Mouse (Mus musculus) cerebellum, adult (tissue): ENCODE measurements around the gene Lmcd1.
A peak's percentile ranks its signal among the peaks of the same experiment; 100 is the strongest.
"Not testable (repeated sequence)": the region's sequence is repeated elsewhere in the genome, so short reads cannot be mapped to it uniquely, and the experiment has no call there.

Experiments used
- ATAC-seq: cut with Nextera tagmentation; 2 replicates; pipeline ENCODE4 v1.9.2; 2017; ENCODE audit warnings: mild to moderate bottlenecking, moderate library complexity, mixed read lengths; ENCODE audit not compliant: insufficient number of reproducible peaks, low FRiP score, low TSS enrichment

Lmcd1 gene

DNA sequence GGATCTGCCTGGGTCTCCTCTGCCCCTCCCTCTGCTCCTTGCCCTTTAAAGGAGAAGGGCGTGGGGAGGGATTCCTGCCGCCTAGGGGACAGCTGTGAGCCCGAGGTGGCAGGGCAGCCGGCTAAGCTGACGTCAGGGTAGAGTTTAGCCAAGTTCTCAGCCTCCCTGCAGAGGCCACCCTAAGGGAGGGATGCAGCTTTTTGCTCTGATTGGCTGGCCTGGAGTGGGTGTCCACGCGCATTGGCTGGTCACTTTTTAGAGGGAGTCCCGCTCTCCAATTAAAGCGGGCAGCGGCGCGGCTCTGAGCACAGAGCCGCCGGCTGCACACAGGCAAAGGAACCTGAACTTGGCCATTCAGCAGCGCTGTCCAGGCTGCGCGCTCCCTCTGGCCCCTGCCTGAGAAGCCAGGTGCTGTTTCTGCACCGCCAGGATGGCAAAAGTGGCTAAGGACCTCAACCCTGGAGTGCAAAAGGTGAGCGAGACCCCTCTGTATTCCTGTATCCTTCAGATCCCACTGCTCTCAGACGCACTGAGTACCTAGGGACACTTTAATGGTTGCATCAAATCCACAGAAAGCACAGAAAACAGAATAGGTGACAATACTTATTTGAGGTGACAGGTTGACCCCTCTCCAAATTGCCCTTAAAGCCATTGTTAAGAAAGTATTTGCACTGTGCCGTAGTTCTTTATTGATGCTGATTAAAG, at the start of gene Lmcd1:
Lmcd1 (plus strand) TSS at position 258 of the 705 bp plus-strand sequence.
- ATAC-seq: peak; percentile 78

- no peak for ATAC-seq
These were observed 49.5 kb upstream of the Lmcd1 start for GRCm38 (mm10) chr6:112223877-112224632.

- no peak for ATAC-seq
These were observed 36.8 kb upstream of the Lmcd1 start for GRCm38 (mm10) chr6:112236775-112237174.

- no peak for ATAC-seq
These were observed 31.3 kb upstream of the Lmcd1 start for GRCm38 (mm10) chr6:112242216-112242615.

- no peak for ATAC-seq
These were observed 27.9 kb upstream of the Lmcd1 start for GRCm38 (mm10) chr6:112245639-112246038.

- ATAC-seq: no peak
These were observed 26.9 kb upstream of the Lmcd1 start for GRCm38 (mm10) chr6:112246636-112247035.

- not testable (repeated sequence) for ATAC-seq
These were observed 19.6 kb upstream of the Lmcd1 start for GRCm38 (mm10) chr6:112253943-112254342.

GRCm38 (mm10) chr6:112254967-112255366, 18.6 kb upstream of the Lmcd1 start:
- no peak for ATAC-seq

DNA sequence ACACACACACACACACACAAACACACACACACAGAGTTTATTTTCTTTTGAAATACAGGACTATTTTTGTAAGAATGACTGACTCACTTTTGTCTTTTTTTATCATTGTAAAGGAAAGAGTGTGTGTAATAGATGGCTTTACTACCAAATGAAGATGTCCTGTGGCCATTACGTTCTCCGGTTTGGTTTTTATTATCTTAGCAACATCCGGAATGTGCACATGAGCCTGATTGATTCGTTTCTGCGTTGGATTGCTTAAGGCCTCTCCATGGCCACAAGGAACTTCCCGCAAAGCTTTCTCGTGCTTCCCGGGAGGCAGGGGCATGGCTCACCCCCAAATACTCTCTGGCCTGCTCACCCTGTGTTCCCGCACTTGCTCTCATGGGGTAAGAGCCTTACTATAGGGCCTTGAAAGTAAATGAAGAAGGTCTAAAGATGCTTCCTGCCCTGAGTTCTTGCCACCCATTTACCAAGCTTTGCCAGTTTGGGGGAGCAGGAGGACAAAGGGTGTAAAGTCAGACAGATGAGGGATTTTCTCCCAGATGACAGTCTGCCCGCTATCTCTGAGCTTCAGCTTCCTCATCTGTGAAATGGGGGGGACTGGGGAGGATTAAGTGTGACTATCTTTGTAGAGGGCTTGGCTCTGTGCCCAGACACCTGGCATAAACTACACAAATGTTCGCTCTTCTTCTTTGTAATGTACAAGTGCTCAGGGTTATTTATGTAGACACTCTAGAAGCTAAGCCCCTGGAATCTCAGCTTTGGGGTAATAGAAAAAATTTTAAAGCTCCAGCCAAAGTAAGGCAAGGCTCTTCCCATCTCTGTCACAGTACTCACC, 18.0 kb upstream of the Lmcd1 start:
- no peak for ATAC-seq

DNA sequence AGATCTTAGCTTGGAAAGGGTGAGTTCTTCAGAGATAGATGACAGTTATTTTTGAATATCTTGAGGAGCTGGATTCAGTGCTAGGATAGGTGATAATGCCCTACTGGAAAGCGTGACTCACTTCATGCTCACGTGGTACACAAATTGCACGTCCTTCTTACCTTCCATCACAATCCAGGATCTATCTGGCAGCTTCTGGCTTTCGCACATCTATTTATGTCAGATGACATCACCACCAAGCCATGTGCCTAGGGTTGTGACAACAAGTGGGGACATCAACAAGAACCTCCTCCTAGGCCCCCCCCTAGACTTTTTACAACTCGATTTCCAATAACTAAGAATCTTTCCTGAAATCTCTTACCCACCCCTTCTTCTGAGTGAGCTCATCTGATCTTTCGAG, 17.0 kb upstream of the Lmcd1 start:
- ATAC-seq: no peak

DNA sequence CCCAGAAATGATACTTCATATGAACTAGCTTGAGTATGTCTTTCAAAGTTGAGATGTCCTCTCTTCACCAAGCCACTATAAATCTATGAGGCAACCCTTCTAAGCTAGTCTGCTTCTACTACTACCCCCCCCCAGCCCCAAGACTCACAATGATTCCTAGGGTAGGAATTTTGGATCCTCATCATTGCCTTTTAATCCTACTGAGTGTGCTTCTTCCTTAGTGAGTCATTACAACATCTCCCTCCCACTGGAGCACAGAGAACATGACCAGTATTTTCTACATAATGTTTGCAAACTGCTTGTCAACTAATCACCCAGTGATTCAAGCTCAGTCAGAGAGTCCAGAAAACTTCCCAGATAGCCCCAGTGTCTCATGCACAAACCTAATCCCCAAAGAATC, 12.5 kb upstream of the Lmcd1 start:
- no peak for ATAC-seq

GRCm38 (mm10) chr6:112264321-112264720, 9.2 kb upstream of the Lmcd1 start:
- ATAC-seq: no peak

GRCm38 (mm10) chr6:112266631-112267030, 6.9 kb upstream of the Lmcd1 start:
- ATAC-seq: no peak

DNA sequence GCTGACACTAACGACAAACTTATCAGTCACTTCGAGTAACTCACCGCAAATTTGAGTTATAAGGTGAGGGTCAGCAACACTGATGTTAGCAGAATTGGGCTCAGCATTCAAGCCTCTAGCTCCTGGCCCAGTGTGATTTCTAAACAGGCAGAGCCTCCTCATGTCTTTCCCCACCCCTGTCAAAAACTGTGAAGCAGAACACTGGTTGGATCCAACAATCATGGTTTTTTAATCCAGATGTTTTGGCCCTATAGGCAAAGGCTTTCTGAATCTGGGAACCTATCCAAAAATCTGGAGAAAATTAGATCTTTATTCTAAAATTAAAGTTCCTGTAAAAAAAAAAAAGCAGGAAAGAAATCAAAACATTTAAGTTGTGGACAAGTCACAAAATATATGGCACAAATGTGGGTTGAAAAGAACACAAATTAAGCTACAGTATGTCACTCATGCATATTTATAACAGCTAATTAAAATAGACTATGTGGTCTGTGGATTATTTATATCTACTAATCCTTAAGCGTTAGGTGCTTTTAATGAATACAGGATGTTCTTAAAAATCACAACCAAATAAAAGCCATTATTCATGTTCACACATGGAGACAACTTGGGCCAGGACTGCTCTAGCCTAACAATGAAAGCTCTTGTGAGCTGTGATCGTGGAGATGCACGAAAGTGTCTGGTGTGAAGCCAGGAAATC, 5.7 kb upstream of the Lmcd1 start:
- no peak for ATAC-seq

DNA sequence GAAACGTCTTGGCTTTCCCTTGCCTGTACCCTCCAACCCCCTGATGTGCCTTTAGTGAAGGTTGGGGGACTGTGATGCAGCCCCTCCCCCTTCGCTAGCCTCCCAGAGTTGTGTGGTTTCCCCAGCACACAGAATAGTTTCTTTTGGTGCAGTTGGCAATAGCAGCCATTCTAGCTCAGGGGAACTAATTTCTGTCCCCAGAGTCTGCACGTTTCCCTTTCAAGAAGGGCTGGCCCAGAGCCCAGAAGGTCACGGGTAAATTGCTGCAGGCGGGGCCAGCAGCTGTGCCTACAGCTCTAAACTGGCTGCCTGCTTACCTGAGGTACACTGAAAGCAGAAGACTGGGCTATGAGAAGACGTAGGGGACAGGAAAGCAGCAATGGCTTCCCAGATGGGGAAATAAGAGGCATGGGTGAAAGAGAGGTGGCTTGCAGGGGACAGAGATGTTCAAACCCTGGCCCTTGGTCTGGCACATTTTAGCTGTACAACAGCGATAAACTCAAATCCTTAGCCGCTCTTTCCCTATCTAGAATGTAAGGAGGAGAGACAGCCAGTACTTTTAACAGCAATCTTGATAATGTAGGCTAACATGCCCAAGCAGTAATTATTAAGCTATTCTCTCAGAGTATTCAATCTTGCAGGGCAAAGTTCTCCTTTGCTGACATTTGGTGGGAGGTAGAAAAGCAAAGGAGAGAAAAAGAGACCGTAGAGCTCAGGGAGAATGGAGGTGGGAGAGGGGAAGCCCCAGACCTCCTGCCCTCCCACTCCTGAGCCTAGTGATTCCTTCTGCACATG, 900 bp downstream of the Lmcd1 start:
- no peak for ATAC-seq

GRCm38 (mm10) chr6:112275731-112276245, 2.2 kb downstream of the Lmcd1 start:
- no peak for ATAC-seq

- ATAC-seq: no peak
These were observed 5.2 kb downstream of the Lmcd1 start for GRCm38 (mm10) chr6:112278805-112279204.

- no peak for ATAC-seq
These were observed 6.6 kb downstream of the Lmcd1 start for GRCm38 (mm10) chr6:112280161-112280560.

DNA sequence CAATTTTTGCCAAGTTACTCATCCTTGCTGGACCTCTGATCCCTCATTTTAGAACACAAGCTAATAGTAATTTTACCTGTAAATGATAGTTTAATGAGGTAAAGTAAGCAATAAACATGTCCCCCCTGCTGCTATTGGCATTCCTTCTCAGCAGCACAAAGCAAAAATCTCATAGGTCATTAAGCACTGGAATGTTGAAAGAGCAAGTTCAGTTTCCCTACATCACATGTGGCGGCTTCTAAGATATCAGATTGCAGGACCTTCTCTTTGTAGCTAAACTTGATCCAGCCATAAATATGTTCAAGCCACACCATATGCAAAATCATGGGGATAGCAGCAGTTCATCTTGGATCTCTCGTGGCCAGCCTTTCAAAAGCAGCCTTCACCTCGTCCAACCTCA, 7.4 kb downstream of the Lmcd1 start:
- no peak for ATAC-seq
